Mouse (Mus musculus): ENCODE data around the gene Fam19a5. TPM values are rescaled to one million over a fixed set of nuclear protein-coding genes. Genes with fewer than 3 reads are reported as not detected.

Gene Fam19a5
- polyA plus RNA-seq, 1 experiment from 2014 or later, result 3.6 TPM

GRCm38 (mm10) chr15:87691271-87691955 lies 147.3 kb downstream of the Fam19a5 start:
- 85% methylated on average over 15 of the region's 15 CpGs for WGBS
- H3K4me3 ChIP-seq (ENCODE audit: low read depth, low read length), result no peak overlapping the region
- no peak for ATAC-seq (ENCODE audit: insufficient number of reproducible peaks, insufficient read depth, low FRiP score, low read depth)
- no peak overlapping the region for H3K4me2 ChIP-seq (replicated peaks; ENCODE audit: low read depth, low read length)
- H3K27ac ChIP-seq (ENCODE audit: low read length), result no peak overlapping the region
- H3K36me3 ChIP-seq (ENCODE audit: control insufficient read depth, insufficient read depth, low read length), result no peaks in the 10 kb centered on the region
- no peaks in the 10 kb centered on the region for H3K4me1 ChIP-seq (ENCODE audit: control insufficient read depth, insufficient read depth, low read length)
- no peaks in the 10 kb centered on the region for H3K9me3 ChIP-seq (ENCODE audit: control insufficient read depth, low read depth, low read length)
- no peak overlapping the region for H3K9ac ChIP-seq (replicated peaks; ENCODE audit: low read depth, low read length)
- H3K27me3 ChIP-seq (ENCODE audit: control insufficient read depth, insufficient read depth, low read length), result no peaks in the 10 kb centered on the region

- Histone ChIP-seq H3K9ac (replicated peaks; ENCODE audit: low read depth, low read length) (no peak overlapping the region), H3K4me2 (replicated peaks; ENCODE audit: low read depth, low read length) (no peak overlapping the region), H3K4me1 (ENCODE audit: control insufficient read depth, insufficient read depth, low read length) (no peaks in the 10 kb centered on the region), H3K27ac (ENCODE audit: low read length) (no peak overlapping the region), H3K9me3 (ENCODE audit: control insufficient read depth, low read depth, low read length) (no peaks in the 10 kb centered on the region), H3K4me3 (ENCODE audit: low read depth, low read length) (no peak overlapping the region), H3K36me3 (ENCODE audit: control insufficient read depth, insufficient read depth, low read length) (no peaks in the 10 kb centered on the region), H3K27me3 (ENCODE audit: control insufficient read depth, insufficient read depth, low read length) (no peaks in the 10 kb centered on the region)
- ATAC-seq (ENCODE audit: insufficient number of reproducible peaks, insufficient read depth, low FRiP score, low read depth), result no peak
- 90% methylated on average over 4 of the region's 4 CpGs for WGBS
These were observed 147.9 kb downstream of the Fam19a5 start for GRCm38 (mm10) chr15:87691958-87692357.

- no peak overlapping the region for H3K4me2 ChIP-seq (replicated peaks; ENCODE audit: low read depth, low read length)
- H3K9ac ChIP-seq (replicated peaks; ENCODE audit: low read depth, low read length), result no peak overlapping the region
- H3K4me1 ChIP-seq (ENCODE audit: control insufficient read depth, insufficient read depth, low read length), result no peaks in the 10 kb centered on the region
- H3K27ac ChIP-seq (ENCODE audit: low read length), result no peak overlapping the region
- no peak for ATAC-seq (ENCODE audit: insufficient number of reproducible peaks, insufficient read depth, low FRiP score, low read depth)
- H3K36me3 ChIP-seq (ENCODE audit: control insufficient read depth, insufficient read depth, low read length), result no peaks in the 10 kb centered on the region
- no peaks in the 10 kb centered on the region for H3K27me3 ChIP-seq (ENCODE audit: control insufficient read depth, insufficient read depth, low read length)
- H3K4me3 ChIP-seq (ENCODE audit: low read depth, low read length), result no peak overlapping the region
- 92% methylated on average over 7 of the region's 7 CpGs for WGBS
- no peaks in the 10 kb centered on the region for H3K9me3 ChIP-seq (ENCODE audit: control insufficient read depth, low read depth, low read length)
These were observed 148.3 kb downstream of the Fam19a5 start for GRCm38 (mm10) chr15:87692394-87692793.

GRCm38 (mm10) chr15:87692865-87693513 lies 148.9 kb downstream of the Fam19a5 start:
- H3K27me3 ChIP-seq (ENCODE audit: control insufficient read depth, insufficient read depth, low read length), result no peaks in the 10 kb centered on the region
- H3K36me3 ChIP-seq (ENCODE audit: control insufficient read depth, insufficient read depth, low read length), result no peaks in the 10 kb centered on the region
- WGBS, result 68% methylated on average over 4 of the region's 4 CpGs
- H3K9ac ChIP-seq (replicated peaks; ENCODE audit: low read depth, low read length), result no peak overlapping the region
- no peak for ATAC-seq (ENCODE audit: insufficient number of reproducible peaks, insufficient read depth, low FRiP score, low read depth)
- no peaks in the 10 kb centered on the region for H3K4me1 ChIP-seq (ENCODE audit: control insufficient read depth, insufficient read depth, low read length)
- no peak overlapping the region for H3K4me2 ChIP-seq (replicated peaks; ENCODE audit: low read depth, low read length)
- no peak overlapping the region for H3K27ac ChIP-seq (ENCODE audit: low read length)
- no peak overlapping the region for H3K4me3 ChIP-seq (ENCODE audit: low read depth, low read length)
- H3K9me3 ChIP-seq (ENCODE audit: control insufficient read depth, low read depth, low read length), result no peaks in the 10 kb centered on the region

- H3K4me3 ChIP-seq (ENCODE audit: low read depth, low read length), result no peak overlapping the region
- H3K4me2 ChIP-seq (replicated peaks; ENCODE audit: low read depth, low read length), result no peak overlapping the region
- no peaks in the 10 kb centered on the region for H3K9me3 ChIP-seq (ENCODE audit: control insufficient read depth, low read depth, low read length)
- ATAC-seq (ENCODE audit: insufficient number of reproducible peaks, insufficient read depth, low FRiP score, low read depth), result no peak
- H3K27ac ChIP-seq (ENCODE audit: low read length), result no peak overlapping the region
- no peaks in the 10 kb centered on the region for H3K36me3 ChIP-seq (ENCODE audit: control insufficient read depth, insufficient read depth, low read length)
- WGBS, result 59% methylated on average over 13 of the region's 13 CpGs
- no peaks in the 10 kb centered on the region for H3K27me3 ChIP-seq (ENCODE audit: control insufficient read depth, insufficient read depth, low read length)
- no peaks in the 10 kb centered on the region for H3K4me1 ChIP-seq (ENCODE audit: control insufficient read depth, insufficient read depth, low read length)
- no peak overlapping the region for H3K9ac ChIP-seq (replicated peaks; ENCODE audit: low read depth, low read length)
These were observed 153.4 kb downstream of the Fam19a5 start for GRCm38 (mm10) chr15:87697433-87697996.

GRCm38 (mm10) chr15:87698562-87699320 lies 154.6 kb downstream of the Fam19a5 start:
- no peak overlapping the region for H3K9ac ChIP-seq (replicated peaks; ENCODE audit: low read depth, low read length)
- H3K36me3 ChIP-seq (ENCODE audit: control insufficient read depth, insufficient read depth, low read length), result no peaks in the 10 kb centered on the region
- H3K9me3 ChIP-seq (ENCODE audit: control insufficient read depth, low read depth, low read length), result no peaks in the 10 kb centered on the region
- 63% methylated on average over 14 of the region's 14 CpGs for WGBS
- no peak overlapping the region for H3K4me2 ChIP-seq (replicated peaks; ENCODE audit: low read depth, low read length)
- H3K4me1 ChIP-seq (ENCODE audit: control insufficient read depth, insufficient read depth, low read length), result no peaks in the 10 kb centered on the region
- ATAC-seq (ENCODE audit: insufficient number of reproducible peaks, insufficient read depth, low FRiP score, low read depth), result no peak
- H3K27ac ChIP-seq (ENCODE audit: low read length), result no peak overlapping the region
- H3K4me3 ChIP-seq (ENCODE audit: low read depth, low read length), result no peak overlapping the region
- H3K27me3 ChIP-seq (ENCODE audit: control insufficient read depth, insufficient read depth, low read length), result no peaks in the 10 kb centered on the region

- H3K4me3 ChIP-seq (ENCODE audit: low read depth, low read length), result no peak overlapping the region
- ATAC-seq (ENCODE audit: insufficient number of reproducible peaks, insufficient read depth, low FRiP score, low read depth), result no peak
- no peaks in the 10 kb centered on the region for H3K27me3 ChIP-seq (ENCODE audit: control insufficient read depth, insufficient read depth, low read length)
- no peak overlapping the region for H3K9ac ChIP-seq (replicated peaks; ENCODE audit: low read depth, low read length)
- H3K4me1 ChIP-seq (ENCODE audit: control insufficient read depth, insufficient read depth, low read length), result no peaks in the 10 kb centered on the region
- no peaks in the 10 kb centered on the region for H3K36me3 ChIP-seq (ENCODE audit: control insufficient read depth, insufficient read depth, low read length)
- H3K4me2 ChIP-seq (replicated peaks; ENCODE audit: low read depth, low read length), result no peak overlapping the region
- WGBS, result 85% methylated on average over 1 of the region's 1 CpGs
- no peaks in the 10 kb centered on the region for H3K9me3 ChIP-seq (ENCODE audit: control insufficient read depth, low read depth, low read length)
- no peak overlapping the region for H3K27ac ChIP-seq (ENCODE audit: low read length)
These were observed 158.7 kb downstream of the Fam19a5 start for GRCm38 (mm10) chr15:87702821-87703220.

GRCm38 (mm10) chr15:87703334-87703733 lies 159.2 kb downstream of the Fam19a5 start:
- Histone ChIP-seq H3K9me3 (ENCODE audit: control insufficient read depth, low read depth, low read length) (no peaks in the 10 kb centered on the region), H3K27ac (ENCODE audit: low read length) (no peak overlapping the region), H3K9ac (replicated peaks; ENCODE audit: low read depth, low read length) (no peak overlapping the region), H3K4me2 (replicated peaks; ENCODE audit: low read depth, low read length) (no peak overlapping the region), H3K36me3 (ENCODE audit: control insufficient read depth, insufficient read depth, low read length) (no peaks in the 10 kb centered on the region), H3K4me3 (ENCODE audit: low read depth, low read length) (no peak overlapping the region), H3K27me3 (ENCODE audit: control insufficient read depth, insufficient read depth, low read length) (no peaks in the 10 kb centered on the region), H3K4me1 (ENCODE audit: control insufficient read depth, insufficient read depth, low read length) (no peaks in the 10 kb centered on the region)
- 80% methylated on average over 3 of the region's 3 CpGs for WGBS
- ATAC-seq (ENCODE audit: insufficient number of reproducible peaks, insufficient read depth, low FRiP score, low read depth), result no peak
